Mouse (Mus musculus): ENCODE data around the gene Fbxw27.
"Not testable (repeated sequence)": the region's sequence is repeated elsewhere in the genome, so short reads cannot be mapped to it uniquely, and the experiment has no call there.

Fbxw27 gene

DNA sequence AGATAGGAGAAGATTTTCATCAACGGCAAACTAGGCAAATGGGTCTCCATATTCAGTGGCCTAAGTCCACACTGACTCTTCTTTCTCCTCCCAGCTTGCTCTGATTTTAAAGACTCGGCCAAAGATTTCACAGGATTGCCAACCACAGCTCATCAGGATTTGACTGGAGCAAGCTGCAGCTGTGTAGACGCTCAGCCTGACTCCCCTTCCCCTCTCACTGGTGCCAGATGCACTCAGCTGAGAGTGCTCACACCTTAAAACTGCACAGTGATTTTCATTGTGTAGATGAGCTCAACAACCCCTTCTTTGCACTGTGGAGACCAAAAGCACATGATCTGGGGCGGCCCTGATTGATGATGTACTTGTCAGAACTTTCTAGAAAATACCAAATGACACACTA is at the start of gene Fbxw27:
TSS of gene Fbxw27 (minus strand) at position 101 of the 400 bp plus-strand sequence.
- DNase-seq = not testable (repeated sequence)

DNA sequence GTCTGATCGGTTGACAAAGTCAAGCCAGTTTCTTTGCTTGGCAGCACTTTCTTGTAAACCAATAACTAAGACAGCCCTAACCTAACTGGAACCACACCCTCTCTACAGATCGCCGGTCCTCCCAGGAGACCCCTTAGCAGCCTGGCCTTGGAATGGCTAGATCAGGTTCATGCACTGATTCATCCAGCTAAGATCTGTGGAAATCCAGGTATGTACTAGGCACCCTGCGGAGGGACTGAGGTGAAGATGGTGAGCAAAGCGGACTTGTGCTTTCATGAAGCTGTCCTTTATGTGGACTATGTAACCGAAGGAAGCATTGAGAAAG is 42.6 kb upstream of the Fbxw27 start:
- DNase-seq = peak in 1 of 2 experiments; percentile 3

DNA sequence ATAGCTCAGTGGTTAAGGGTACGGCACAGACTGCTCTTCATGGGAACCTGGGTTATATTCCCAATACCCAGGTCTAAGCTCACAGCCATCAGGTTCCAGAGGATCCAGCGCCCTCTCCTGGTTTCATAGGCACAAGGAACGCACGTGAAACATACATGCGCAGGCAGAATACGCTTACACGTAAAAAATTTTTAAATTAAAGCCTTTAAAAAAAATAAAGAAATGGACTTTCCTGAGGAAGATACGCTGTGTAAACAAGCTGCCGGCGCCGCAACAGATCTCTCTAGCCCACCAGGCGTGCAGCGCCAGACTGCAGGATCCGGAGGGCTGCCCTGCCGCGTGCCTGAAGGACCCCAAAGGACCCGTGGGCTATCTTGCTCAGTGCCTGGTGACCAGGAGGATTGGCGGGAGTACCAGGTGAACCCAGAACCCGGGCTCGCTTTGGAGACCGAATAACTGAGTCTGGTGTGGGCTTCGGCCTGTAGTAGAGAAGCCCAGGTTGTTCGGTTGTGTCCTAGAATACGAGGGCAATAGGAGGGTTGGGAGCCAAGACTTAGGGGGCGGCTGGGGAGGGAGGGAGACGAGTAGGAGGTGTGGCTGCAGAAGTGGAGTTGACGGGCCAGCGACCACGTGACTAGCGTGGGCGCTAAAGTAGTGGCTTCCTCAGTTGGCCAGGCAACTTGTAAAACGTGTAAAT is 42.1 kb upstream of the Fbxw27 start, which contains the start of gene Nme6:
TSS of gene Nme6 (plus strand) at position 359 of the 697 bp plus-strand sequence.
- DNase-seq = peak; percentile 80 to 84

DNA sequence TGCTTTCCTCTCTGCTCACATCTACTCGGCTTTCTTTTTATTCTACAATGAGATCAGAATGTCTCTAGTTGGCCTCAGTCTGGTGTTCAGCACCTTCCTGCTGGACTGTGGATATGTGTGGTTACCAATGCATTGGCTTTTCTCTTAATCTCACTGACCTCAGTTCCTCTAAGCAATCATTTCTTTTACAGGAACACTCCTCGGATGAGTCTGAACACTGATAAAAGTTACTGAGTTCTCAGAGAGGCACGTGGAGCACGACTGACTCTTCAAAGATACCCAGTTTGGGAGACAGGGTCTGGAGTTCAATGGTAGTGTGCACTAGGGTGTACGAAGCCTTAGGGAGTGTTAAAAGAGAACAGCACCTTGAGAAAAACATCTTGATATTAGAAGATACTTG is 35.7 kb upstream of the Fbxw27 start:
- DNase-seq = no peak

DNA sequence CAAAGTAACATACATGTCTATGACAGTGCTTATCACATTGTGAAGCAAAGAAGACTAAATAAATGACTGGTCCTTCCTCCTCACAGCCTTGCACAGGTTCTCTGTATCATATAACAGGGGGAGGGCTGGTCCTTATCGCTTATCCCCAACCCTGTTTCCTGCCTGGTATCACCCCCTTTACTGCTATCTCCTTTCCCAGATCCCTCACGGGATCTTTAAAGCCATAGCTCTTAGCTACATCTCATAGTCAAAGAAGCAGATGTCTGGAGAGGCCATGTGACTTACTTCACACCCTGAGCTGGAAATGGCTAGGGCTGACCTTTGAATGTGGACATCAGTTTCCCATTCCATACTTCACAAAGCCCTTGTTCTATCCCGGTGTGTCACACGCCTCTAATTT is 35.3 kb upstream of the Fbxw27 start:
- no peak for DNase-seq

DNA sequence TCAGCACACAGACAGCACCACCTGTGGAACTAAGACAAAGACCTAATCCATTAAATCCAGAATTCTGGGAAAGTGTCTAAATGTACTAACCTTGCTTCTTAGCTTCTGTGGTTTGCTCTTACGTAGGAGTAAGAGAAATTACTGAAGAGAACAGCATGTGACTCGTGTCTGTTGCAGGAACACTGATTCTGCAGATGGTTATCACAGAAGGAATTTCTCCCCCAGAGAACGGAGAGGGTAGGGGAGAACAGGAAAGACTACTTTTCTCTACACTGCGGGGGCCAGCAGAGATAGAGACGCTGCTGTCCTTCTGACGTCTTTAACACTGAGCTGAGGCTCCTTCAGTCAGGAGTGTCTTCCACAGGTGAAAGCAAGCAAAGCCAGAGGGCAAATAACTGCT is 25.9 kb upstream of the Fbxw27 start:
- no peak for DNase-seq

DNA sequence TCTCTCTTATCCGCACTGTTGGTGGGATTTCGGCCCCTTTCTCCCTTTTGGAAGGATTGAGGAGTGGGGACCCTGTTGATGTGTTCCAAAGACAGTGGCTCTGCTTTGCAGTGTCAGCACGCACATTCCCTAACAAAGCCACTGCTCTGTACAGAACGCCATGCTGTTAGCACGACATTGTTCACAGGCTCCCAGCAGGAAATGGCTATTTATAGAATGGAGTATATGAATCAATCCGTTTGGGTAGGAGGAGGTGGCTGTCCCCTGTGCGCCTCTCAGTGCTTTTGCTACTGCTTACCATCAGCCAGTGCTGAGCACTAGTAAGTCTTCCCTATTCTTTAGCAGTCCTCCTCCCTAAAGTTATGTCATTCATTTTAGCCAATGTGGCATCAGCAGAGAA is 23.0 kb upstream of the Fbxw27 start:
- no peak for DNase-seq

DNA sequence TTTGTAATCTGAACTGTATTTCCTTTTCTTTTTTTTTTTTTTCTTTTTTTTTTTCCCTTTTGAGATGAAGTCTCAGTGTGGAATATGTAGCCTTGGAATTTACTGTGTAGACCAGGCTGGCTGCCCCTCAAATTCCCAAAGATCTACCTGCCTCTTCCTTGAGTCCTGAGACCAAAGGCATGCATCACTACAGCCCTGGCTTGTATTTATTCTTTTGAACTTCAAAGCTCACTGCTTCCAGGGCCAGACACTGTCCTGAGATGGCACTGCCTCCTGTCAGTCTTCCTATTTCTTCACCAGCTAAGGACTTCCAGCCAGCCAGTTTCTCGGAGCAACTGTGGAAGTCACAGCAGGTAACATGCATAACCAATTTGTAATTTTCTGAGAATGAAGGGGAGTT is 21.5 kb upstream of the Fbxw27 start, which contains the start of gene Spink8:
TSS of gene Spink8 (plus strand) at position 301 of the 400 bp plus-strand sequence.
- DNase-seq = no peak

DNA sequence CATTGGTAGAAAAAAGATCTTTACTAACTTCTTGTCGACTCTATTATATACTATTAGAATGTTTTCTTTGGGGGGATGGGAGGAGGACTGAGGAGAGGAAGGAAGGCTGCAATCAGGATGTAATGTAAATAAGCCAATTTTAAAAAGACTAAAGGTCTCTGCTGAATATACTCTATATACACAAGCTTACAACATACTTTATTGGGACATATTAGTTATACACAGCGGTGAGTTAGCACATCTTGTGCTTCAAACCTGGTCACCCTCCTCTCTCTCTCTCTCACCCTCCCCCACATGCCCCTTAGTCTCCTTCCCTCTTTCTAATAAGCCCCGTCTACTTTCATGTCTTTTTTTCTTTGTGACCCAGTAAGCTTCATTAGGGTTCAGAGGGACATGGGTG is 17.4 kb upstream of the Fbxw27 start:
- DNase-seq = no peak

DNA sequence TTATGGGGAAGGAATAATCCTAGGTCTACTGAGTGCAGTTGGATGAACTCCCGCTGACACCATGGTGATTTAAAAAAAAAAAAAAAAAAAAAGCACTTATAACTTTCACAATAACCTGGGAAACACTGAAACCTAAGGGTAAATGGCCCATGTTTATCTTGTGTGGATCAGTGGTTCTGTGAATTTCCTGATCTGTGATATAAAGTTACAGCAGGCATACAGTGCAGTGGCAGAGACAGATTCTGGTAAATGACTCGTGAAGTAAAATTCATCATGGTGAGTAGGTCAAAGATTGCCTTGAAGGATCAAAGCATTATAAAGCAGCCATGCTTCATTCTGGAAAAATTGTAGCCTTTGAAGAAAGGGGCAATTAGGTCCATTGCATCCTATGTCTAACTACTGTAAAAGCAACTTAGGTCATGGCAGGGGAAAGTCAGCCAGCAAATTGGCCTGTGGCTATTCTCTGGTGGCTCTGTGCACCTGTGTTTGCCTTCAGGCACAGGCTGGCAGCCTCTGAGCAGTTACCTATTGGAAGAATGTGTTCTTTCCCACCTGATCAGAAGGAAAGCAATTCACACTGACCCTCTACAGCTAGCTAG is 16.3 kb upstream of the Fbxw27 start:
- no peak for DNase-seq

DNA sequence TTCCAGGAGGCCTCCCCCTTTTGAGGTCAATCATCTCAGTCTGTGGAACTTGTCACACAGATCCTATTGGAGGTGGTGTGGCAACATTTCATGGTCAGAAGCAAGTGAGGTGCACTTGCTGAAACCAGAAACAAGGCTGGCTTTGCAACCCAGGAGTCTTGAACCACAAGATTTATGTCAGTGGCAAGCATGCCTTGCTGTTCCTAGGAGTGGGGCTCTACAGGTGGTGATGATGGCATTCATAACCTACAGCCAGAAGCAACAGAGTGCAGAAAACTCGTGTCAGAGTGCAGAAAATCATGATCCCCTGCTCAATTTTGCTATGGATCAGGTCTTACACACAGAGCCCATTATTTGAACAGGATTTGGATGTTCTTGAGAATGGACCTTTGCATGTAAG is 15.8 kb upstream of the Fbxw27 start:
- DNase-seq = no peak

DNA sequence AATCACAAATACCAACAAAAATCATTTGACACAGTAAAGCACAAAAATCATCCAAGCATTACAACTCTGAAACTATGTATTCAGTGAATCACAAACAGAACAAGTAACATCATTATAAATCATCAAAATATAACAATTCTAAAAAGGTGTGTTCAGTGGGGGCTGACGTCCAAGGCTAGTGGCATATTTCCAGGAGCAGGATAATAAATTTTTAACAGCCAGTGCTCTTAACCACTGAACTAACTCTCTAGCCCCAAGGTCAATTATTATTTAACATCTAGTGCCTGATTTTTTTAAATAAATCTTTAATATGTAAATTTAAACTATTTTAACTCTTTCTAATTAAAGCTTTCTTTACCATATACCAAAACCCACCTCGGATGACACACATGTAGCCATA is 15.1 kb upstream of the Fbxw27 start:
- not testable (repeated sequence) for DNase-seq

DNA sequence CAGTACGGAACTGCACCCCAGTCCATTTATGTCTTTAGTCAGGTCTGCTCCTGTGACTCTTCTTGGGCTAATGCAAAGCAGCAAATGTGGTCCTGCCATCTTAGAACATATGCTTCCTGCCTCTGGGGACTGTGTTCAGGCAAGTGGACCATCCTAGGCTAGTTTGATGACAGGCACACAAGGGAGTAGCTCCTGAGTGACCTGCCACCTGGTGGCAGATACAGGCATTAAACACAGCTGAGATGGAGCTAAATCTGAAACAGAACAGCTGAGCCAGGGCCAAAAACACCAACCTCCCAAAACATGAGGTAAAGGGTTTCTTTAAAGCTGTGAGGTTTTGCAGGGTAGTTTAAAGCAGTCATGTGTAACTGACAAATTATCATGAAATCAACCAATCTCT is 7.6 kb upstream of the Fbxw27 start:
- peak in 1 of 2 experiments; percentile 11 for DNase-seq

DNA sequence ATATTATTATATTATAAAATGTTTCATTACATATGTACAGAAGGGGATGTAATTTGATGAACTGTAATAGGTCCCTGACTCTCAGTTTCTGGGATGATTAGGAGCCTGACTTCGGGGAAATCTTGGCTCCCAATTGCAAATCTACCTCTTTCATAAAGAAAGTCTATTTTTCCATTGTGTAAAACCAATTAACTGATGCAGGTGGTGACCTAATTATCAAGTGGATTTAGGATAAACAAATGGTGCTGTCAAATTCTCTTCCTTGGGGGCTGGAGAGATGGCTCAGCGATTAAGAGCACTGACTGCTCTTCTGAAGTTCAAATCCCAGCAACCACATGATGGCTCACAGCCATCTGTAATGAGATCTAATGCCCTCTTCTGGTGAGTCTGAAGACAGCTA is 5.3 kb upstream of the Fbxw27 start:
- DNase-seq = no peak

DNA sequence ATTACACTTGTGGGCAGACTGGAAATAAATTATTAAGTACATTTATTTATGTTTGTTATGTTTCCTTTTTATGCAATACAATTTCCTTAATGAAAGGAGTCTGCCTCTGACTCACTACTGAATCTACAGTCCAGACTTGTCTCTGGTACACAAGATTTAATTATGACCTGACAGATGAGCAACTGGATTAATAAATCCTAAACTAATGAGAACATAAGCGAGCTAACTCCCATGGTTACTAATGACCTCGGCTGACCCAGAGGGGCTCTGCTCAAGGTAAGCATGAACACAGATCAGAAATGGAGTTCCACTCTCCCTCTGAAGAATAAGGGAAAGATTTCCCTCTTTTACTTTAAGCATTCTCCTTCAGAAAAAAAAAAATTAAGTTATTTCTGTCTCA is 4.8 kb upstream of the Fbxw27 start:
- DNase-seq = no peak

DNA sequence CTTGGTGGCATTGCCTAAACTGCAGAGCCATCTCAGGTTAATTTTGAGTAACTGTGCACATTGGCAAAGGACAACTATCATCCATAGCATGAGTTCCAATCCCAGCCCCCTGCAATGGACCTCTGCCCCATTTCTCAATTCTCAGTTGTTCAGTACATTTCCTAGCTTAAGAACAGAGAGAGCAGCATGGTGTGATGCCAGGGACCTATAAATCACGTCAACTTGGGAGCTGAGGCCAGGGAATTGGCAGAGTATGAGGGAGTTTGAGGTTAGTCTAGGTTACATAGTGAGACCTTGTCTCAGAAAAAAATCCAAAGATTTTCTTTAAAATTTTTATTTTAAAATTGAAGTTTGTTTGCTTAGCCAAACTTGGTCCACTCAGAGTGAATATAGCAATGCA is 23.6 kb downstream of the Fbxw27 start:
- not testable (repeated sequence) for DNase-seq

DNA sequence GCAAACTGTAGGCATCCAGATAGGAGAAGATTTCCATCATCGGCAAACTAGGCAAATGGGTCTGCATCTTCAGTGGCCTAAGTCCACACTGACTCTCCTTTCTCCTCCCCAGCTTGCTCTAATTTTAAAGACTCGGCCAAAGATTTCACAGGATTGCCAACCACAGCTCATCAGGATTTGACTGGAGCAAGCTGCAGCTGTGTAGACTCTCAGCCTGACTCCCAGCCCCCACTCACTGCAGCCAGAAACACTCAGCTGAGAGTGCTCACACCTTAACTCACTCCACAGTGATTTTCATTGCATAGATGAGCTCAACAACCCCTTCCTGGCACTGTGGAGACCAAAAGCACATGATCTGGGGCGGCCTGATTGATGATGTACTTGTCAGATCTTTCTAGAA is 44.5 kb downstream of the Fbxw27 start, which contains the start of gene Fbxw26:
TSS of gene Fbxw26 (minus strand) at position 101 of the 400 bp plus-strand sequence.
- DNase-seq = not testable (repeated sequence)

Measured in lung, adult 18-20 months (tissue).